Mouse (Mus musculus): Measurements from ENCODE around the gene Oasl2. TPM values are rescaled to one million over a fixed set of nuclear protein-coding genes. Genes with fewer than 3 reads are reported as not detected.

Oasl2 gene
- total and polyA plus RNA-seq, 3 experiments: 0.31 TPM; not detected in 2

GRCm38 (mm10) chr5:114861730-114862129, 35.0 kb upstream of the Oasl2 start:
- peaks cover 10% of the 10 kb centered on the region for H3K9me3 ChIP-seq (replicated peaks; ENCODE audit: low read length)
- in situ Hi-C loops (cut with MboI; ENCODE audit: low pct_ligation_motif_present, low pct_unique_long_range_greater_than_20kb, low sequenced_read_pairs): no loop called here
- peaks cover 11% of the 10 kb centered on the region for H3K27me3 ChIP-seq (replicated peaks)
- dilution Hi-C loops (cut with MboI; ENCODE audit: extremely low pct_ligation_motif_present, extremely low pct_unique_long_range_greater_than_20kb, low sequenced_read_pairs): no loop called here
- H3K9ac ChIP-seq (ENCODE audit: insufficient read depth, low read depth): no peak overlapping the region
- no peaks in the 10 kb centered on the region for H3K36me3 ChIP-seq (replicated peaks in 1 of 2; ENCODE audit: control insufficient read depth in 1 of 2, insufficient read depth in 1 of 2, low read length in 1 of 2)
- peaks cover 9 to 45% of the 10 kb centered on the region in 2 experiments for H3K4me1 ChIP-seq (ENCODE audit: control insufficient read depth in 1 of 2, insufficient read depth in 2 of 2)
- H3K4me2 ChIP-seq (ENCODE audit: insufficient read depth, low read depth, poor library complexity, severe bottlenecking): no peak overlapping the region
- no peaks in the 10 kb centered on the region for H3K79me2 ChIP-seq (replicated peaks; ENCODE audit: control insufficient read depth, extremely low read depth, insufficient read depth, poor library complexity, severe bottlenecking)
- H3K4me3 ChIP-seq (replicated peaks in 1 of 3; ENCODE audit: low read depth in 2 of 3, low read length in 2 of 3, poor library complexity in 1 of 3): no peak overlapping the region
- DNase-seq (ENCODE audit: extremely low read depth): no peak
- TF ChIP-seq ZNF384 (IDR thresholded peaks at IDR 0.05; ENCODE audit: low read depth, low read length) (no peak), MEF2A (IDR thresholded peaks at IDR 0.05; ENCODE audit: borderline replicate concordance, low read depth, low read length) (no peak), MYC (IDR thresholded peaks at IDR 0.05; ENCODE audit: low read depth, low read length) (no peak), MXI1 (IDR thresholded peaks at IDR 0.05; ENCODE audit: low read depth, low read length) (no peak), E2F4 (IDR thresholded peaks at IDR 0.05; ENCODE audit: insufficient replicate concordance, low read depth, low read length) (no peak), NRF1 (IDR thresholded peaks at IDR 0.05; ENCODE audit: low read depth, low read length) (no peak), USF1 (IDR thresholded peaks at IDR 0.05; ENCODE audit: low read depth, low read length) (no peak)
- H3K27ac ChIP-seq (ENCODE audit: insufficient read depth, low read depth): no peak overlapping the region

GRCm38 (mm10) chr5:114864813-114865212, 31.9 kb upstream of the Oasl2 start:
- Histone ChIP-seq H3K9ac (ENCODE audit: insufficient read depth, low read depth) (no peak overlapping the region), H3K27ac (ENCODE audit: insufficient read depth, low read depth) (no peak overlapping the region), H3K4me2 (ENCODE audit: insufficient read depth, low read depth, poor library complexity, severe bottlenecking) (peak overlapping the region; percentile 25), H3K4me1 (ENCODE audit: control insufficient read depth in 1 of 2, insufficient read depth in 2 of 2) (peaks cover 9 to 35% of the 10 kb centered on the region in 2 experiments), H3K79me2 (replicated peaks; ENCODE audit: control insufficient read depth, extremely low read depth, insufficient read depth, poor library complexity, severe bottlenecking) (no peaks in the 10 kb centered on the region), H3K4me3 (replicated peaks in 1 of 3; ENCODE audit: low read depth in 2 of 3, low read length in 2 of 3, poor library complexity in 1 of 3) (no peak overlapping the region), H3K9me3 (replicated peaks; ENCODE audit: low read length) (peaks cover 31% of the 10 kb centered on the region), H3K27me3 (replicated peaks) (no peaks in the 10 kb centered on the region), H3K36me3 (replicated peaks in 1 of 2; ENCODE audit: control insufficient read depth in 1 of 2, insufficient read depth in 1 of 2, low read length in 1 of 2) (no peaks in the 10 kb centered on the region)
- in situ Hi-C loops (cut with MboI; ENCODE audit: low pct_ligation_motif_present, low pct_unique_long_range_greater_than_20kb, low sequenced_read_pairs) (no loop called here), dilution Hi-C loops (cut with MboI; ENCODE audit: extremely low pct_ligation_motif_present, extremely low pct_unique_long_range_greater_than_20kb, low sequenced_read_pairs) (no loop called here)
- DNase-seq (ENCODE audit: extremely low read depth): peak; percentile 94
- TF ChIP-seq IRF4 (IDR thresholded peaks at IDR 0.05; ENCODE audit: low read depth, low read length) (peak; percentile 84), ZC3H11A (IDR thresholded peaks at IDR 0.05; ENCODE audit: low read depth, low read length) (no peak), RCOR1 (conservative IDR thresholded peaks at IDR 0.05; ENCODE audit: low read depth, low read length) (peak; percentile 60; the same call in 1 of the 2 replicates), HCFC1 (IDR thresholded peaks at IDR 0.05; ENCODE audit: low read depth, low read length) (no peak), PAX5 (IDR thresholded peaks at IDR 0.05; ENCODE audit: low read length) (no peak), GABPA (IDR thresholded peaks at IDR 0.05; ENCODE audit: insufficient replicate concordance, low read depth, low read length) (no peak), E2F4 (IDR thresholded peaks at IDR 0.05; ENCODE audit: insufficient replicate concordance, low read depth, low read length) (0 out of 2 replicates have a peak, but pooled peaks have one; percentile 32), MXI1 (IDR thresholded peaks at IDR 0.05; ENCODE audit: low read depth, low read length) (no peak), TBP (conservative IDR thresholded peaks at IDR 0.05; ENCODE audit: low read depth, low read length) (no peak), ZKSCAN1 (IDR thresholded peaks at IDR 0.05; ENCODE audit: borderline replicate concordance, low read depth, low read length) (no peak), CHD2 (IDR thresholded peaks at IDR 0.05; ENCODE audit: low read length) (peak; percentile 46; the same call in 1 of the 2 replicates), POLR2A (IDR thresholded peaks at IDR 0.05; ENCODE audit: low read depth, low read length) (no peak), BHLHE40 (IDR thresholded peaks at IDR 0.05; ENCODE audit: low read depth, low read length) (peak; percentile 79), POLR2AphosphoS2 (IDR thresholded peaks at IDR 0.05; ENCODE audit: low read depth, low read length) (no peak), JUN (IDR thresholded peaks at IDR 0.05; ENCODE audit: insufficient read depth, low read depth, low read length) (peak; percentile 22; the same call in 1 of the 2 replicates), MAFK (IDR thresholded peaks at IDR 0.05; ENCODE audit: insufficient replicate concordance, low read length) (peak; percentile 37; the same call in 1 of the 2 replicates), CTCF (conservative IDR thresholded peaks at IDR 0.05 in 1 of 2, IDR thresholded peaks at IDR 0.05 in 1 of 2; ENCODE audit: low read depth in 2 of 2, low read length in 2 of 2) (no peak), ZNF384 (IDR thresholded peaks at IDR 0.05; ENCODE audit: low read depth, low read length) (no peak), JUND (conservative IDR thresholded peaks at IDR 0.05; ENCODE audit: low read depth, low read length) (0 out of 2 replicates have a peak, but pooled peaks have one; percentile 21), ETS1 (conservative IDR thresholded peaks at IDR 0.05; ENCODE audit: low read depth, low read length) (peak; percentile 96), MYC (IDR thresholded peaks at IDR 0.05; ENCODE audit: low read depth, low read length) (peak; percentile 78), SIN3A (IDR thresholded peaks at IDR 0.05; ENCODE audit: low read length) (peak; percentile 88), TCF12 (IDR thresholded peaks at IDR 0.05; ENCODE audit: low read depth, low read length) (peak; percentile 82), MAZ (IDR thresholded peaks at IDR 0.05; ENCODE audit: low read depth, low read length) (no peak), MEF2A (IDR thresholded peaks at IDR 0.05; ENCODE audit: borderline replicate concordance, low read depth, low read length) (peak; percentile 93), ZMIZ1 (IDR thresholded peaks at IDR 0.05; ENCODE audit: low read depth, low read length) (peak; percentile 41; the same call in 1 of the 2 replicates), EP300 (IDR thresholded peaks at IDR 0.05; ENCODE audit: low read length) (peak; percentile 91), USF2 (conservative IDR thresholded peaks at IDR 0.05; ENCODE audit: low read depth, low read length) (no peak), NELFE (IDR thresholded peaks at IDR 0.05; ENCODE audit: low read depth, low read length) (no peak; the same call in 1 of the 2 replicates), SMC3 (IDR thresholded peaks at IDR 0.05; ENCODE audit: low read depth, low read length) (peak; percentile 13; the same call in 1 of the 2 replicates), USF1 (IDR thresholded peaks at IDR 0.05; ENCODE audit: low read depth, low read length) (no peak)
